Mouse (Mus musculus): ENCODE measurements around the gene Acsl5. TPM values are rescaled to one million over a fixed set of nuclear protein-coding genes. Genes with fewer than 3 reads are reported as not detected.

Gene Acsl5
- polyA plus RNA-seq, 1 experiment, result 21.0 TPM

- Histone ChIP-seq H3K4me1 (peaks cover 86% of the 10 kb centered on the region), H3K27me3 (replicated peaks) (no peaks in the 10 kb centered on the region), H3K9me3 (no peaks in the 10 kb centered on the region), H3K4me3 (replicated peaks) (no peak overlapping the region), H3K36me3 (replicated peaks; ENCODE audit: low read length) (no peaks in the 10 kb centered on the region)
- no peak for TF ChIP-seq FLI1 (IDR thresholded peaks at IDR 0.05; ENCODE audit: low read length)
- TF ChIP-seq GATA1 (IDR thresholded peaks at IDR 0.05; ENCODE audit: borderline replicate concordance, low read length), result no peak
These were observed 15.7 kb upstream of the Acsl5 start for GRCm38 (mm10) chr19:55236026-55236425.

- no peaks in the 10 kb centered on the region for H3K36me3 ChIP-seq (replicated peaks; ENCODE audit: low read length)
- H3K4me3 ChIP-seq (replicated peaks), result no peak overlapping the region
- no peaks in the 10 kb centered on the region for H3K9me3 ChIP-seq
- no peaks in the 10 kb centered on the region for H3K27me3 ChIP-seq (replicated peaks)
- peaks cover 86% of the 10 kb centered on the region for H3K4me1 ChIP-seq
- no peak for TF ChIP-seq GATA1 (IDR thresholded peaks at IDR 0.05; ENCODE audit: borderline replicate concordance, low read length)
- TF ChIP-seq FLI1 (IDR thresholded peaks at IDR 0.05; ENCODE audit: low read length), result no peak
These were observed 15.2 kb upstream of the Acsl5 start for GRCm38 (mm10) chr19:55236564-55236963.

- Histone ChIP-seq H3K4me3 (replicated peaks) (peak overlapping the region; percentile 71), H3K27me3 (replicated peaks) (no peaks in the 10 kb centered on the region), H3K36me3 (replicated peaks; ENCODE audit: low read length) (no peaks in the 10 kb centered on the region), H3K4me1 (peaks cover 86% of the 10 kb centered on the region), H3K9me3 (no peaks in the 10 kb centered on the region)
- no peak for TF ChIP-seq GATA1 (IDR thresholded peaks at IDR 0.05; ENCODE audit: borderline replicate concordance, low read length)
- TF ChIP-seq FLI1 (IDR thresholded peaks at IDR 0.05; ENCODE audit: low read length), result no peak
These were observed 11.8 kb upstream of the Acsl5 start for GRCm38 (mm10) chr19:55239766-55240426.

GRCm38 (mm10) chr19:55241186-55241645 lies 10.5 kb upstream of the Acsl5 start, which contains the start of gene Gucy2g:
Gene Gucy2g, minus strand, starts transcription at chr19:55241236.
- Histone ChIP-seq H3K36me3 (replicated peaks; ENCODE audit: low read length) (no peaks in the 10 kb centered on the region), H3K4me3 (replicated peaks) (peak within 1 kb of the TSS; percentile 2), H3K9me3 (no peaks in the 10 kb centered on the region), H3K27me3 (replicated peaks) (no peaks in the 10 kb centered on the region), H3K4me1 (peaks cover 86% of the 10 kb centered on the region)
- TF ChIP-seq GATA1 (IDR thresholded peaks at IDR 0.05; ENCODE audit: borderline replicate concordance, low read length) (no peak), FLI1 (IDR thresholded peaks at IDR 0.05; ENCODE audit: low read length) (no peak)

GRCm38 (mm10) chr19:55244791-55245231 lies 6.9 kb upstream of the Acsl5 start:
- TF ChIP-seq FLI1 (IDR thresholded peaks at IDR 0.05; ENCODE audit: low read length) (peak; percentile 73), GATA1 (IDR thresholded peaks at IDR 0.05; ENCODE audit: borderline replicate concordance, low read length) (peak; percentile 70; the same call in 1 of the 3 replicates)
- Histone ChIP-seq H3K27me3 (replicated peaks) (no peaks in the 10 kb centered on the region), H3K9me3 (no peaks in the 10 kb centered on the region), H3K36me3 (replicated peaks; ENCODE audit: low read length) (no peaks in the 10 kb centered on the region), H3K4me3 (replicated peaks) (peak overlapping the region; percentile 80), H3K4me1 (peaks cover 89% of the 10 kb centered on the region)

- Histone ChIP-seq H3K27me3 (replicated peaks) (no peaks in the 10 kb centered on the region), H3K4me3 (replicated peaks) (peak overlapping the region; percentile 7), H3K4me1 (peaks cover 89% of the 10 kb centered on the region), H3K36me3 (replicated peaks; ENCODE audit: low read length) (no peaks in the 10 kb centered on the region), H3K9me3 (no peaks in the 10 kb centered on the region)
- TF ChIP-seq FLI1 (IDR thresholded peaks at IDR 0.05; ENCODE audit: low read length) (no peak), GATA1 (IDR thresholded peaks at IDR 0.05; ENCODE audit: borderline replicate concordance, low read length) (no peak)
These were observed 4.2 kb upstream of the Acsl5 start for GRCm38 (mm10) chr19:55247563-55247962.

- H3K36me3 ChIP-seq (replicated peaks; ENCODE audit: low read length), result no peaks in the 10 kb centered on the region
- TF ChIP-seq FLI1 (IDR thresholded peaks at IDR 0.05; ENCODE audit: low read length) (no peak), GATA1 (IDR thresholded peaks at IDR 0.05; ENCODE audit: borderline replicate concordance, low read length) (no peak)
- peak overlapping the region; percentile 47 for H3K4me3 ChIP-seq (replicated peaks)
- no peaks in the 10 kb centered on the region for H3K9me3 ChIP-seq
- H3K27me3 ChIP-seq (replicated peaks), result no peaks in the 10 kb centered on the region
- H3K4me1 ChIP-seq, result peaks cover 89% of the 10 kb centered on the region
These were observed 3.7 kb upstream of the Acsl5 start for GRCm38 (mm10) chr19:55247991-55248520.

- TF ChIP-seq GATA1 (IDR thresholded peaks at IDR 0.05; ENCODE audit: borderline replicate concordance, low read length), result no peak
- no peak for TF ChIP-seq FLI1 (IDR thresholded peaks at IDR 0.05; ENCODE audit: low read length)
- Histone ChIP-seq H3K27me3 (replicated peaks) (no peaks in the 10 kb centered on the region), H3K36me3 (replicated peaks; ENCODE audit: low read length) (no peaks in the 10 kb centered on the region), H3K4me1 (peaks cover 82% of the 10 kb centered on the region), H3K4me3 (replicated peaks) (no peak overlapping the region), H3K9me3 (no peaks in the 10 kb centered on the region)
These were observed 1.3 kb upstream of the Acsl5 start for GRCm38 (mm10) chr19:55250451-55250850.

- Histone ChIP-seq H3K9me3 (no peaks in the 10 kb centered on the region), H3K36me3 (replicated peaks; ENCODE audit: low read length) (peaks cover 21% of the 10 kb centered on the region), H3K4me3 (replicated peaks) (peak overlapping the region; percentile 98), H3K27me3 (replicated peaks) (no peaks in the 10 kb centered on the region), H3K4me1 (peaks cover 80% of the 10 kb centered on the region)
- TF ChIP-seq GATA1 (IDR thresholded peaks at IDR 0.05; ENCODE audit: borderline replicate concordance, low read length), result no peak
These were observed 1.5 kb downstream of the Acsl5 start for GRCm38 (mm10) chr19:55253239-55253569.

Measured in megakaryocyte, embryonic 14.5 days (primary cell).